Mouse (Mus musculus): Measurements from ENCODE around the gene Lin28b. TPM values are rescaled to one million over a fixed set of nuclear protein-coding genes. Genes with fewer than 3 reads are reported as not detected.
"Not testable (repeated sequence)": the region's sequence is repeated elsewhere in the genome, so short reads cannot be mapped to it uniquely, and the experiment has no call there.

Lin28b gene
- polyA plus RNA-seq, 1 experiment, result not detected

- peak; percentile 58 for DNase-seq
- Histone ChIP-seq H3K4me1 (ENCODE audit: control insufficient read depth, insufficient read depth, low read length) (no peaks in the 10 kb centered on the region), H3K4me3 (ENCODE audit: insufficient read depth, low read depth, low read length) (no peak overlapping the region), H3K27ac (ENCODE audit: insufficient read depth, low read depth, low read length) (no peak overlapping the region), H3K36me3 (ENCODE audit: control insufficient read depth, insufficient read depth, low read length) (no peaks in the 10 kb centered on the region), H3K27me3 (replicated peaks; ENCODE audit: control insufficient read depth, insufficient read depth, low read length) (no peaks in the 10 kb centered on the region)
- WGBS, result 37% methylated on average over 4 of the region's 4 CpGs
- TF ChIP-seq POLR2A (IDR thresholded peaks at IDR 0.05; ENCODE audit: low read depth, low read length) (no peak), CTCF (conservative IDR thresholded peaks at IDR 0.05; ENCODE audit: insufficient read depth, insufficient read length, low read depth, low read length) (peak; percentile 92)
These were observed 113.1 kb downstream of the Lin28b start for GRCm38 (mm10) chr10:45372994-45373692.

- 67% methylated on average over 2 of the region's 2 CpGs for WGBS
- DNase-seq, result no peak
- Histone ChIP-seq H3K27me3 (replicated peaks; ENCODE audit: control insufficient read depth, insufficient read depth, low read length) (no peaks in the 10 kb centered on the region), H3K4me1 (ENCODE audit: control insufficient read depth, insufficient read depth, low read length) (no peaks in the 10 kb centered on the region), H3K4me3 (ENCODE audit: insufficient read depth, low read depth, low read length) (no peak overlapping the region), H3K27ac (ENCODE audit: insufficient read depth, low read depth, low read length) (no peak overlapping the region), H3K36me3 (ENCODE audit: control insufficient read depth, insufficient read depth, low read length) (no peaks in the 10 kb centered on the region)
- TF ChIP-seq POLR2A (IDR thresholded peaks at IDR 0.05; ENCODE audit: low read depth, low read length) (no peak), CTCF (conservative IDR thresholded peaks at IDR 0.05; ENCODE audit: insufficient read depth, insufficient read length, low read depth, low read length) (no peak)
These were observed 115.7 kb downstream of the Lin28b start for GRCm38 (mm10) chr10:45370545-45370944.

- TF ChIP-seq POLR2A (IDR thresholded peaks at IDR 0.05; ENCODE audit: low read depth, low read length) (no peak), CTCF (conservative IDR thresholded peaks at IDR 0.05; ENCODE audit: insufficient read depth, insufficient read length, low read depth, low read length) (no peak)
- Histone ChIP-seq H3K4me3 (ENCODE audit: insufficient read depth, low read depth, low read length) (no peak overlapping the region), H3K36me3 (ENCODE audit: control insufficient read depth, insufficient read depth, low read length) (no peaks in the 10 kb centered on the region), H3K4me1 (ENCODE audit: control insufficient read depth, insufficient read depth, low read length) (no peaks in the 10 kb centered on the region), H3K27ac (ENCODE audit: insufficient read depth, low read depth, low read length) (no peak overlapping the region), H3K27me3 (replicated peaks; ENCODE audit: control insufficient read depth, insufficient read depth, low read length) (no peaks in the 10 kb centered on the region)
- 76% methylated on average over 3 of the region's 3 CpGs for WGBS
- no peak for DNase-seq
These were observed 116.6 kb downstream of the Lin28b start for GRCm38 (mm10) chr10:45369639-45370038.

- no peak overlapping the region for H3K27ac ChIP-seq (ENCODE audit: insufficient read depth, low read depth, low read length)
- H3K4me3 ChIP-seq (ENCODE audit: insufficient read depth, low read depth, low read length), result no peak overlapping the region
- no peaks in the 10 kb centered on the region for H3K27me3 ChIP-seq (replicated peaks; ENCODE audit: control insufficient read depth, insufficient read depth, low read length)
- H3K4me1 ChIP-seq (ENCODE audit: control insufficient read depth, insufficient read depth, low read length), result no peaks in the 10 kb centered on the region
- 86% methylated on average over 17 of the region's 17 CpGs for WGBS
- no peak for TF ChIP-seq CTCF (conservative IDR thresholded peaks at IDR 0.05; ENCODE audit: insufficient read depth, insufficient read length, low read depth, low read length)
- TF ChIP-seq POLR2A (IDR thresholded peaks at IDR 0.05; ENCODE audit: low read depth, low read length), result no peak
- no peak for DNase-seq
- H3K36me3 ChIP-seq (ENCODE audit: control insufficient read depth, insufficient read depth, low read length), result no peaks in the 10 kb centered on the region
These were observed 119.0 kb downstream of the Lin28b start for GRCm38 (mm10) chr10:45366987-45367705.

- 39% methylated on average over 5 of the region's 5 CpGs for WGBS
- Histone ChIP-seq H3K4me3 (ENCODE audit: insufficient read depth, low read depth, low read length) (no peak overlapping the region), H3K36me3 (ENCODE audit: control insufficient read depth, insufficient read depth, low read length) (no peaks in the 10 kb centered on the region), H3K27me3 (replicated peaks; ENCODE audit: control insufficient read depth, insufficient read depth, low read length) (no peaks in the 10 kb centered on the region), H3K4me1 (ENCODE audit: control insufficient read depth, insufficient read depth, low read length) (no peaks in the 10 kb centered on the region), H3K27ac (ENCODE audit: insufficient read depth, low read depth, low read length) (no peak overlapping the region)
- DNase-seq, result peak; percentile 8
- TF ChIP-seq POLR2A (IDR thresholded peaks at IDR 0.05; ENCODE audit: low read depth, low read length) (no peak), CTCF (conservative IDR thresholded peaks at IDR 0.05; ENCODE audit: insufficient read depth, insufficient read length, low read depth, low read length) (no peak)
These were observed 122.8 kb downstream of the Lin28b start for GRCm38 (mm10) chr10:45363396-45363795.

GRCm38 (mm10) chr10:45356091-45356490 lies 130.1 kb downstream of the Lin28b start:
- TF ChIP-seq POLR2A (IDR thresholded peaks at IDR 0.05; ENCODE audit: low read depth, low read length) (no peak), CTCF (conservative IDR thresholded peaks at IDR 0.05; ENCODE audit: insufficient read depth, insufficient read length, low read depth, low read length) (no peak)
- H3K27me3 ChIP-seq (replicated peaks; ENCODE audit: control insufficient read depth, insufficient read depth, low read length), result no peaks in the 10 kb centered on the region
- H3K27ac ChIP-seq (ENCODE audit: insufficient read depth, low read depth, low read length), result no peak overlapping the region
- DNase-seq, result no peak
- H3K4me1 ChIP-seq (ENCODE audit: control insufficient read depth, insufficient read depth, low read length), result no peaks in the 10 kb centered on the region
- no peak overlapping the region for H3K4me3 ChIP-seq (ENCODE audit: insufficient read depth, low read depth, low read length)
- 87% methylated on average over 6 of the region's 6 CpGs for WGBS
- H3K36me3 ChIP-seq (ENCODE audit: control insufficient read depth, insufficient read depth, low read length), result no peaks in the 10 kb centered on the region

- WGBS, result 87% methylated on average over 3 of the region's 3 CpGs
These were observed 138.1 kb downstream of the Lin28b start for GRCm38 (mm10) chr10:45348143-45348542.

More at GRCm38 (mm10) chr10:45348143-45348542, 138.1 kb downstream of the Lin28b start:
- 0 out of 2 replicates have a peak, but pooled peaks have one; percentile 21 for TF ChIP-seq CTCF (conservative IDR thresholded peaks at IDR 0.05; ENCODE audit: insufficient read depth, insufficient read length, low read depth, low read length)
- not testable (repeated sequence) for H3K27ac ChIP-seq (ENCODE audit: insufficient read depth, low read depth, low read length); H3K36me3 ChIP-seq (ENCODE audit: control insufficient read depth, insufficient read depth, low read length); H3K4me1 ChIP-seq (ENCODE audit: control insufficient read depth, insufficient read depth, low read length); DNase-seq; H3K4me3 ChIP-seq (ENCODE audit: insufficient read depth, low read depth, low read length); H3K27me3 ChIP-seq (replicated peaks; ENCODE audit: control insufficient read depth, insufficient read depth, low read length)

Data from kidney, adult 2 months (tissue).